Mouse (Mus musculus) retina, adult 2 months (tissue): Measurements from ENCODE around the gene Scand1.
A peak's percentile ranks its signal among the peaks of the same experiment; 100 is the strongest.

Source experiments
- DNase-seq: peaks from one replicate; pipeline ENCODE4 v3.0.0-alpha.2; 2012; ENCODE audit warnings: low read depth, low spot score

The Scand1 gene

DNA sequence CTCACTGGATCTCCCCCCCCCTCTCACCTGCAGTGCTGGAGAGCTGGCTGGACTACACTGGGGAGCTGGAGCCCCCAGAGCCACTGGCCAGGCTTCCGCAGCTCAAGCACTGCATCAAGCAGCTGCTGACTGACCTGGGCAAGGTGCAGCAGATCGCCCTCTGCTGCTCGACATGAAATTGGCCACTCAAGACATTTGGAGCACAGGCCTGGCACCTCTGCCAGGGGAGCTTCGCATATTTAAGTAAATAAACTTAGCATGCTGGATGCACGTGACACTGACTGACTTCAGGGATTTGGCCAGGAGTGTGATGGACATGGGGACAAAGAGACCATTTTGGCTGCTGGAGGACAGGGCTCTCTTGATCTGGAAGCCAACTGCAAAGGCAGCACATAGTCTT, 5.2 kb downstream of the Scand1 start:
- no peak for DNase-seq

DNA sequence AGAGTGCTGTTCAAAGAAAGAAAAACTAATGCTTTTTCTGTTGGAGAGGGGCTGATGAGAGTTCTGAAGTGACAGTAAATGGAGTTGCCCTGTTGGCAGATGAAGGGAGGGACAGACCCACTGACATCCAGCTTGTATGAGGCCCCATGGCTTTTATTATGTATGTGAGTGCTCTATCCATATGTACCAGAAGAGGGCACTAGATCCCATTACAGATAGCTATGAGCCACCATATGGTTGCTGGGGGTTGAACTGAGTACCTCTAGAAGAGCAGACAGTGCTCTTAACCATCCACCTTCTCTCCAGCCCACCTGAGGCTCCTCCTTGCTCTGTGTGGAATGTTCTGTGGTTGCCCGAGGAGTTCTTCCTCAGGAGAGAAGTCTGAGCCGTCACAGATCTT, 6.7 kb downstream of the Scand1 start:
- DNase-seq: no peak

DNA sequence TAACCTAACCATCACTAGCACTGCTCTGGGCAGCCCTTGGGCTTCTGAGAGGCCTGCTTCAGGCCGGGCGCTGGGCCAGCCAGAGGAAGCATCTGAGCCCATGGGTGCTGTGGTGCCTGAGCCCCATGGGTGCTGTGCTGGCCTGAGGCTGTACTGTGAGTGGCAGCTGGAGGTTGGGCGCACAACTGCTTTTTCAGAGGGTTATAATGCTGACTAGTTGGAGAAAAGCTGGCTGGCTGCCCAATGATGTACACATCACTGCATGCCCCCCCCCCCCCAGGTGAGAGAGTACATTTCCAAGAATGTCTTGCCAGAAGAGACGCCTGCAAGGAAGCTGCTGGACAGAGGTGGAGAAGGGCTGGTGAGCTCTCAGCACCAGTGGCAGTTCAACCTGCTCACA, 8.2 kb downstream of the Scand1 start:
- DNase-seq: no peak

DNA sequence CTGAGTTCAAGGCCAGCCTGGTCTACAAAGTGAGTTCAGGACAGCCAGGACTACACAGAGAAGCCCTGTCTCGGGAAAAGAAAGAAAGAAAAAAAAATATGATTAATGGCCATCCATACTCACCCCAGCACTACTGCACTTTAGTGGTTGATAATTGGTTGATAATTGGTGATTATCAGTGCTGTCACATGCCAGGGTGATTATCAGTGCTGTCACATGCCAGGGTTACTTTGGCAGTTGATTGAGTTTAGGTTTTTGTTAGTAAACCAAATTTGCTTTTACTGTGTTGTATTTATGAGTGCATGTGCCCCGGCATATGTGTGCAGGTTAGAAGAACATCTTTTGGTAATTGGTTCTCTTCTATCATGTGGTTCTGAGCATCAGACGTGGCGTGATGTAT, 10.4 kb downstream of the Scand1 start:
- DNase-seq: no peak

DNA sequence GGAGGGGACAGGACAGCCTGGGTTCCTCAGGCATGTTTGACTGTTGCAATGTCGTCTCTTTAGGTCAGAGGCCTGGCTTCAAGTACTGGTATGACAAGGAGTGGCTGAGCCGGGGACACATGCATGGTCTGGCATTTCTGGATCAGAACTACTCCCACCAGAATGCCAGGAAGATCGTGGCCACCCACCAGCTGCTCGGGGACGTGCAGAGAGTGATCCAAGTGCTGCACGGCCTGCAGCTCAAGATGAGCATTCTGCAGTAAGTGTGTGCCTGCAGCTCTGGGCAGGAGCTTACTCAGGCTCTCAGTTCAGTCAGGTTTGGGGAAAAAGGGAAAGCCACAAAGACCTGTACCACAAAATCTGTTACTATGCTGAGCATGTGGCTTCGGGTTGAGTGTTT, 14.0 kb downstream of the Scand1 start:
- no peak for DNase-seq

DNA sequence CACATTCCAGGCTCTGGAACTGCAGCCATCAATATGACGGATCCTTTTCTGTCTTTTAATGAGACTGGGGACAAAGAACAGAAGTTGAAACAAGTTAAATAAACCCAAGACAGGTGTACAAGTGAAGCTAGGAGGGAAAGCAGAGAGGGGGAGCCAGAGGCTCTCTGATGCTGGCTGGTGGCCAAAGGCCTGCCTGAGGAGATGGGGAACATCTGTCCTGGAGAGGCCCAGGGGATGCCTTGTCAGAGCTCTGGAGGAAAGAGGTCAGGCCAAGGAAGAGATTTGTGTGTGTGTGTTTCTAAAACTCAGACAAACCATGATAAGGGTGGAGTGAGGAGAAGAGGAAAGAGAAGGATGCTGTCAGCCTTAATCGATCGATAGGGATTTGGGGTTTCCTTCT, 14.9 kb downstream of the Scand1 start:
- no peak for DNase-seq

DNA sequence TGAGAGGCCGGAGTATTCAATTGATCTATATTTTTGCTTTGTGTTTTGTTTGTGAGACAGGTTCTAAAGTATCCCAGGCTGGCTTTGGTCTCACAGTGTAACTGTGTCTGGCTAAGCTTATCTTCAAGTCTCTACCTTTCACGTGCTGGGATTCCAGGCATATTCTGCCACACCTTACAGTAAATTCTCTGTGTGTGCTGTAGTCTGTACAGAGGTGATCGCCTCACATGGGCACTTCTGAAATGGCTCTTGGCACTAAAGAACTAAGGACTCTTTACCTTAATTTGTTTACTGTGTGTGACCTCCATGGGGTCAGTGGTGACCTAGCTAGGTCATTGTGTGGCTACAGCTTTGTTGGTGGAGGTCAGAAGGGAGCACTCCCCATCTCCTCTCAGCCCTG, 16.3 kb downstream of the Scand1 start:
- no peak for DNase-seq

DNA sequence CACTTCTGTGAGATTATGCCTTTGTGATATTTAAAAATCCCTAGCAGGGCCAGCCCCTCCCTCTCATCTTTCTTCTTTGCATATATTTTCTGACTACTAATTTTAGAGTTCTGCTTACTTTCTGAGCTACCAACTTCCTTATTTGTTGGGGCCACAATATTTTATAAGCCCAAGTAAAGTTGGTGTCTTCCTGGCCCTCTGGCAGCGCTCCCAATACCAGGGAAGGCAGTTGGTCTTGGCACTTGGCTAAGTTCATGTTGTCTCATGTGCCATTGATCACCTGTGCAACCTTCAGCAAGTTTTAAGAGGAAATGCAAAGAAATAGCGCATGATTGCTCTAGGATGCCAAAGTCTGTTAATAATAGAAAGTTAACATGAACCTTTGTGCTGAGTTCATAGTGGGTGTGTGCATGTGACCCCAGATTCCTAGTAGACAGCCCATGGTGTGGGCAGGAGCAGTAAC, 16.9 kb downstream of the Scand1 start:
- no peak for DNase-seq

DNA sequence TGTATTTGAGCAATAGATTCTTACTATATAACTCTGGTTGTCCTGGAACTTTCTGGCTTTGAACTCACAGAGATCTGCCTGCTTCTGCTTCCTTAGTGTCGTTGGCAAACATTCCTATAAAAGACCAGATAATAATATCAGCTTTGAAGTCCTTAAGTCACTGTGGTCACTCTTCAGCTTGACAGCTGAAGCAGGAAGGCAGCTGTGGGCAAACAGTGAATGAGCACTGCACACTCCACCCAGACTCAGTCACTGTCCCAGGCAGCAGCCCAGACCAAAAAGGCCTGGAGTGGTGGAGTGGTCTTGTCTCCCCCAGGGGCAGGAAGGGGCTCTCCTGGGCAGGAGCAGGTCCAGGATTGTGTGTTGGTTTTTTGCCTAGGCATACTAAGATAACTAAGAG, 20.5 kb downstream of the Scand1 start:
- no peak for DNase-seq

DNA sequence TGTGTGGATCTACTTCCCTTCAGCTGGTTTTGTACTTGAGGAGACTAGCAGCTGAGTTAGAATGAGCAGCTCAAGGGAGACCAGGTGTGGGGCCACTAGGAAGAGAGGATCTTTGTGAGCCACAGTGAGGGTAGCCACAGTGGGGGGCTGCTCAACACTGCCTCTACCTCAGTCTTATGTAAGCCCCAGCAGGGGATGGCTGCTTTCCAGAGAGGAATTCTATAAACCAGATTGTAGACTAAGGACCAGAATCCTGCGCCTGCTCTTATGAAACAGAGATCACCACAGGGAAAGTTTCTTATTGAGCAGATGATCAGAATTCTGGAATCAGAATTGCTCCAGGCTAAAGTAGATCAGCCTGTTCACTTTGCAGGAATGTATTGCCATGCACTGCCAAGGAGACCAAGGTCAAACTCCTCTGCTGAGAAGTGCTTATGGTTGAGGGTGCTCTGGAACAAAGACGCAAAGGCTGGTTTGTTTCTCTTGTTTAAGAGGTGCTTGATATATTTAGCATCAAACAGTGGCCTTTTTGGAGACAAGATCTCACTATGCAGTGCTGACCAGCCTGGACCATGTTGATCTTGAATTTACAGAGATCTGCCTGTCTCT, 22.8 kb downstream of the Scand1 start:
- no peak for DNase-seq

DNA sequence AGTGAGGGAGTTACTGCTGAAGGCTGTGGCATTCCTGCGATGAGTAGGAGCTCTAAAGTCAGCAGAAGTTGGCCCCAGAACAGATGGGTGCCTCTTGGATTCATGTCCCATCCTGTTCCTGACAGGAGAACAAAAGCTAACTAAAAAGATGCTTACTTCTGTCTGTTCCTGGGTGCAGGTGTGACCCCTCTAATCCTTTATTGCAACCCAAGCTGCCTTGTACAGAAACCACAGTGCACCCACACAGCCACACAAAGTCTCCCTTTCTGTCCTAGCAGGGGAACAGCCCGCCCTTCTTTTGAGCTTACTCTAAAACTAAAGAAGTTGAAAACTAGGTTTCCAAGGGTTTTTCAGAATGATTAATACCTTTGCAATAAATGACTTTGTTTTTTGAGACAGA, 24.3 kb downstream of the Scand1 start:
- no peak for DNase-seq

DNA sequence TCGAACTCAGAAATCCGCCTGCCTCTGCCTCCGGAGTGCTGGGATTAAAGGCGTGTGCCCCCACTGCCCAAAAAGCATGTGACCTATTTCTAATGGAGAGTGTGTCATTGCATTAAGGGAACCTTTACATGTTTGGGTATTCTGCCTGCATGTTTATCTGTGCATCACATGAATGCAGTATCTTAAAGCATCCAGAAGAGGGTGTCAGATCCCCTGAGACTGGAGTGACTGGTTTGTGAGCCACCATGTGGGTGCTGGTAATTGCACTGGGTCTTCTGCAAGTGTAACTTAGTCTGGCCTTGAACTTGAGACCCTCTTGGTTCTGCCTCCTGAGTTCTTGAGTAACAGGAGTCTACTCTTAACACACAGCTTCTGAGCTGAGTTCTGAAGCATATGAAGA, 25.8 kb downstream of the Scand1 start:
- no peak for DNase-seq

DNA sequence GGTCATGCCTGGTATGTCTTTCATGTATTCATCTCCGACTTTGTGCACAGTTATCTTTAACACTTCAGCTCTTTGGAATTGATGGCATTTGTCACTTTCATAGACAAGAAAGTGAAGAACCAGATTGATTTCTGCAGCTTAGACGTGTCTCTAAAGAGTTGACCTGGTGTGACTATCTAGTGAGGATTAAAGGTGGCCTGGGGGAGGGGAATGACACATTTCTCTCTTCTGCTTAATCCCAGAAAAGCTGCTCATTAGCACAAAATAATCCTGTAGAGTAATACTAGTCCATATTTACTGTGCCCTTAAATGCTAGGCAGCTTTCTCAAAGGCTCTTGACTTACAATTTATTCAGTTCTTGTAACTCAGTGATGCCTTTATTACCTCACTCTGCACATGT, 27.3 kb downstream of the Scand1 start:
- DNase-seq: peak; percentile 65

DNA sequence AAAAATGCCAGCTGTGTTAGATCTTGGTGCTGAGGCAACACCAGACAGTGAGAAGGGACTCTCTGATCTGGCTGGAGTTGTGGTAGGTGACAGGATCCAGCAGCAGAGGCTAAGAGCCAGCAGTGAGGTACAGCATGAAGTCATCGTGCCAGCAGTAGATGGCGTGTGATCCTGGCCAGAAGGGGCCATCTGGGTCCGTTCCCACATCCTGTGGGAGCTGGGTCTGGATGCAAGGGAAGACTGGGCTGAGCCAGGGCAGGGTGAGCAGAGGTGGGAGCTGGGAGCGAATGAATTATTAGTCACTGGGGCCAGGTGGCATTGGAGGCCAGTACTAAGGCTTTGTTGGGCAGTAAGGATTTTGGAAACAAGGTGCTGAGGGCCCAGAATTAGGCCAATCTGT, 31.3 kb downstream of the Scand1 start:
- DNase-seq: no peak

DNA sequence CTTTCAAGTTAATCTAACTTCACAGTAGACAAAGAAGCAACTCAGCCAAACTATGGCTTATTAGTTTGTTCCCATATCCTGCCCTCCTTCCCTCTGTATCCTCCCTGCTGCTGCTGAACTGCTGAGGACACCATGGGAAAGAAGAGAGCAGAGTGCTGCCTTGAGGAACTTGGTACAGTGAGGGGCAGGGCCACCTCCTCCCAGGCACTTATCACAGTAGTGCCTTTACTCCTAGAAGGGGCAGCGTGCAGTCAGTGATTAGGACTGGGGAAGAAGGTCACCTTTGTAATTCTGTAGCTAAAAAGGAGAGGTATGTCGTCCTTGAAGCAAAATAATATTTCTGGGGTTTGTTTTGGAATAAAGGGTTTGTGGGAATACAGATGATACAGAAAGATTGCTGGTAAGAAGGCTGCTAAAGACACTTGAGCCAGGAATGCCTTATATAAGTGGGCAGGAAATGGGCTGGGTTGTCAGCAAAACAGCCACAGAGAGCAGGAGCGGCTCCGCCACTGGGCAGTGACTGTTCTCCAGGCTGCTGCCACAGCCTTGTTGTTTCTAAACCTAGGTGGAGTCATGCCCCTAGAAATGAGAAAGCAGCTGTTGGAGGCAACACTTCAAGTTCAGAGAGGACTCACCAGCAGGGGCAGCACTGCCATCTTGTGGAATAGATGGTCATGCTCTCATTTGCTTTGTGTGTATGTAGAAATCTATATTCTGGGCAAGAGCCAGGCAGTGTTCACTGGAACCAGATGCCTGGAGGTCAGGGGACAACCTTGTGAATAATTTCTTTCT, 34.1 kb downstream of the Scand1 start:
- DNase-seq: peak; percentile 61

DNA sequence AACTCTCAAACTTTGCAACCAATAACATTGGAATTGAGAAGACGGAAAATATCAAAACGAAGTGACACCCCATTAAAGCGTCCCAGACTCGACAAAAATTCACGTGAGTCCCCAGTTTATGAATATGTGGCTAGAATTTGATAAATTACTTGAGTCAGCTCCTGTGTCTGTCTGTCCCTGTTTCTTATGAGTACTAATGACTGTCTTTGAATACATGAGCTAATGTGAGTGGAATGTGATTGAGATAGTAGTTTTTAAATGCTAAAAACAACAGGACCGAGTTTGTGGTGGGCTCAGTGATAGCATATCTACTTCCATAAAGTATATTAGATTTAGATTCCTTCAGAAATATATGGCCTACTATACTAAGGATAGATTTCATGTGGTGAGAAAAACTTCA, 40.0 kb downstream of the Scand1 start:
- no peak for DNase-seq

DNA sequence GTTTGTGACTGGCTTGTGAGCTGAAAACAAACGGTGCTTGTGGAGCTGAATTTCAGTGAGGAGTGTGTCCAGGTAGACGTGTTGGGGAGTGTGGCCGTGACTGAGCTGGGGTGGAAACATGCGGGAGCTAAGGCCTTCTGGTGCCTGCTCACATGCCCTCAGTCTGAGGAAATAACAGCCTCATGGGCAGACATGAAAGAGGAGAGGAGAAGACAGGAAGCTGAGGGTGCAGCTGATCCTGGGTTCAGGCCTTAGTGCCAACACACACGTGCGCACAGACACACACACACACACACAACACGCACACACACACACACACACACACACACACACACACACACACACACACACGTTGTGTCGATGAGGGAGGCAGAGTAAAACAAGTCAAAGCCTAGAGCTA, 44.9 kb downstream of the Scand1 start:
- no peak for DNase-seq

DNA sequence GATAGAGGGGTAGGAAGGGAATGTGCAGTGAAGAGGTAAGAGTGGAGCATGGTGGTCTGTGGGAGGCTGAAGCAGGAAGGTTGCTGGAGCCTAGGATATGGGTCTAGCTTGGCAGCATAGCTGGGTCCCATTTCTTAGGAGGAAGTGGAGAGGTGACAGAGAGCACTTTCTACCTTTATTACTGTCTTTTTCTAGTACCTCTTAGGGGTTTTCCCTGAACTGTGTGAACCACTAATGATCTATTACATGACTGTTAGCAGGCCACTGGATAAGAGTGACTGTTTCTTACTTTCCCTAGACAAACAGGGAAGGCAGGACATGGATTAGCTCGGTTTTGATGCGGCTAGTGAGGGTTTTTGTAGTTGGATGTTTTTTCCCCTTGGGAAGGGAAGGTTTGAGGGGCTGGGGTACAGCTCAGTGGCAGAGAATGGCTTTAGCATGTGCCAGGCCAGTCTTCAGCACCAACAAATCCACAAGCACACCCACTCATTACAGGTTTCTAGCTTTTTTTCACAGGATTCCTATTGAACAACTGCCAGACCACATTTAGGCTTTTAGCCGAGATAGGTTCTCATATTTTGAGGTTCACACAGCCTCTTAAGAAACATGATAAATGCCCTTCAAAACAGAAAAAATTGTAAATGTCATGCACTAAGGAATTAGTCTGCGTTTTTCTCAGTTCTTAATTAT, 49.2 kb downstream of the Scand1 start:
- DNase-seq: no peak
